Mouse (Mus musculus) forebrain, postnatal 0 days (tissue): Measurements from ENCODE around the gene Zfp846. TPM values are rescaled to one million over a fixed set of nuclear protein-coding genes. Genes with fewer than 3 reads are reported as not detected.

Experiments
- ATAC-seq: fragments of 200-750 bp; cut with Nextera tagmentation; 2 replicates; pipeline ENCODE4 v1.8.0; 2017; ENCODE audit warnings: mild to moderate bottlenecking, moderate library complexity
- DNase-seq: peaks from one replicate; pipeline ENCODE4 v3.0.0-alpha.2; 2015
- H3K27ac ChIP-seq: fragments of 300-500 bp; sonication (generic); 2 replicates; pipeline ENCODE4 v1.5.1; 2014; ENCODE audit warnings: low read depth, mild to moderate bottlenecking, antibody characterized with exemption, low read length, moderate library complexity, mixed read lengths
- H3K27me3 ChIP-seq: fragments of 300-500 bp; sonication (generic); 2 replicates; pipeline ENCODE4 v1.6.1; 2014; ENCODE audit warnings: mild to moderate bottlenecking, low read length, mixed read lengths; ENCODE audit not compliant: insufficient read depth
- H3K36me3 ChIP-seq: fragments of 300-500 bp; sonication (generic); 2 replicates; pipeline ENCODE4 v1.6.1; 2014; ENCODE audit warnings: mild to moderate bottlenecking, moderate library complexity; ENCODE audit not compliant: insufficient read depth
- H3K4me1 ChIP-seq: fragments of 300-500 bp; sonication (generic); 2 replicates; pipeline ENCODE4 v1.6.1; 2014; ENCODE audit warnings: antibody characterized with exemption; ENCODE audit not compliant: insufficient read depth
- H3K4me2 ChIP-seq: fragments of 300-500 bp; sonication (generic); 2 replicates; pipeline ENCODE4 v1.6.1; 2014; ENCODE audit warnings: low read depth, mild to moderate bottlenecking, moderate library complexity
- H3K4me3 ChIP-seq: fragments of 300-500 bp; sonication (generic); 2 replicates; pipeline ENCODE4 v1.5.1; 2014; ENCODE audit warnings: low read depth, low read length, mixed read lengths
- H3K9ac ChIP-seq: fragments of 300-500 bp; sonication (generic); 2 replicates; pipeline ENCODE4 v1.6.1; 2014; ENCODE audit warnings: mild to moderate bottlenecking
- H3K9me3 ChIP-seq: fragments of 300-500 bp; sonication (generic); 2 replicates; pipeline ENCODE4 v1.6.1; 2016; ENCODE audit warnings: low read length
- CTCF ChIP-seq: sonication (generic); IDR thresholded peaks from 2 replicates; pipeline ENCODE4 v1.5.1; 2016; ENCODE audit warnings: antibody characterized with exemption, control low read depth, low read depth
- WGBS: fragments of 180-500 bp; shearing (Covaris S2); extraction: QIAGEN DNeasy Blood & Tissue Kit; methylation state at CpG from one replicate; pipeline ENCODE4 v1.1.7; 2014; 5-methylcytosine and 5-hydroxymethylcytosine counted together
- polyA plus RNA-seq: library from polyadenylated mRNA; unstranded; fragments of >200 nt; fragmentation: Nextera tagmentation; extraction: Ambion mirVana; gene quantifications from 2 replicates; pipeline ENCODE4 v1.2.1, GENCODE M21; 2015
- total RNA-seq: library from RNA; depleted of rRNA; stranded (reverse); fragments of >200 nt; gene quantifications from 2 replicates; pipeline ENCODE4 v1.2.3, GENCODE M21; 2014; rRNA removed

Gene Zfp846
- total RNA-seq (35.5 and 38.4 TPM in 2 replicates), polyA plus RNA-seq (25.9 and 38.9 TPM in 2 replicates)

DNA sequence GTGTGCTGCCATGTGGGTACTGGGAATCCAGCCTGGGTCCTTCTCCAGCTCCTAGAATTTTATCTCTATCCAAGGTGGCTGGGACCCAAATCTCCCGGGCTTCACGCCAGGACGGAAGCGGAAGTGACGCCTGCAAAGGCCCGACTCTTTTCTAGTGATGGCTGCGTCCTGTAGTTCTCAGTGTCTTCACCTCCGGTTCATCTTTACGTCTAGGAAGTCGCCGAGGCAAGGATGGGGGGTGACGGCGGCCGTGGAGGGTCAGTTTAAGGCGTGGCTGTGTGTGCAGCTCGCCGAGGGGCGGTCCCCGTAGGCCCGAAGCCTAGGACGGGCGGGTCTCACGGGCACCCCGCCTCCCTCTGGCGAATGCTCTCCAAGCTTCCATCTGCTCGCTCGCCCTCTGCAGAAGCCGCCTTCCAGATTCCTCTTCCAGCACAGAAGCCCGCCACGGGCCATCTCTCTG is at the start of gene Zfp846:
Zfp846 (plus strand) TSS at position 117 of the 460 bp plus-strand sequence.
- TF ChIP-seq CTCF = peak; percentile 23; the same call in 1 of the 2 replicates
- H3K36me3 ChIP-seq = no peaks in the 10 kb centered on the region
- peak within 1 kb of the TSS; percentile 52 for H3K4me2 ChIP-seq
- peak within 1 kb of the TSS; percentile 80 for H3K9ac ChIP-seq
- WGBS = 0% methylated on average over 30 of the region's 30 CpGs
- H3K9me3 ChIP-seq = no peaks in the 10 kb centered on the region
- H3K27me3 ChIP-seq = peaks cover 11% of the 10 kb centered on the region
- DNase-seq (peak; percentile 96), ATAC-seq (peak; percentile 98)
- H3K4me1 ChIP-seq = no peaks in the 10 kb centered on the region
- H3K27ac ChIP-seq = peak within 1 kb of the TSS; percentile 93
- peak within 1 kb of the TSS; percentile 76 for H3K4me3 ChIP-seq

DNA sequence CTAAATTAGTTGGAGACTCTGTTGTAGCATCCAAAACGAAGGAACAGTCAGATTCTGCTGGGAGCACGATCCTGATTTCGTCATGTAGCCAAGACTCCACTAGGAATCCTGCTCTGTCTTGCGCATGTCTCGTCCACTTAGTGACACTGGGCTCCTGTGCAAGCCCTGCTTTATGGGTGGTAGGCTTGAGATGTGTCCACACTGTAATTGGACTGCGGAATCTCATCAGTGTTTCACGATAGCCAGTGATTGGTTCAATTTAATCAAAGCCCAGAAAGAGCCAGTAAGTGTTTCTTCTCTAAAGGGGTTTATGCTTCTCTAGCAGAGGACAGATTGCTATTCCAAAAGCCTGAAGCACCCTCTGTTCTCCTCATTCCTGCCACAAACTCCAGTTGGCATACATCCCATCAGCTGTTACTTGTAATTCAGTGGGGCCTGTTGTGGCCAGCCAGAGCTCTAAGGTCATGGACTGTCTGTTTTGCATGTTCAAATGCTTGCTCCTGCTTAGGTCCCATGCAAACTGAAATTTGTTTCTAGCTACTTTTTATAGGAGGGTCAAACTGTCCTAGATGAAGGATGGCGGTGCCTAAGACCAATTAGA is 46.7 kb upstream of the Zfp846 start:
- Histone ChIP-seq H3K27me3 (peaks cover 7% of the 10 kb centered on the region; the same call in 1 of the 2 replicates), H3K4me1 (no peaks in the 10 kb centered on the region), H3K27ac (no peak overlapping the region), H3K9me3 (no peaks in the 10 kb centered on the region), H3K9ac (no peak overlapping the region), H3K4me3 (no peak overlapping the region), H3K4me2 (no peak overlapping the region), H3K36me3 (no peaks in the 10 kb centered on the region)
- DNase-seq = peak; percentile 22
- no peak for TF ChIP-seq CTCF
- peak; percentile 80 for ATAC-seq
- WGBS = 70% methylated on average over 8 of the region's 8 CpGs

DNA sequence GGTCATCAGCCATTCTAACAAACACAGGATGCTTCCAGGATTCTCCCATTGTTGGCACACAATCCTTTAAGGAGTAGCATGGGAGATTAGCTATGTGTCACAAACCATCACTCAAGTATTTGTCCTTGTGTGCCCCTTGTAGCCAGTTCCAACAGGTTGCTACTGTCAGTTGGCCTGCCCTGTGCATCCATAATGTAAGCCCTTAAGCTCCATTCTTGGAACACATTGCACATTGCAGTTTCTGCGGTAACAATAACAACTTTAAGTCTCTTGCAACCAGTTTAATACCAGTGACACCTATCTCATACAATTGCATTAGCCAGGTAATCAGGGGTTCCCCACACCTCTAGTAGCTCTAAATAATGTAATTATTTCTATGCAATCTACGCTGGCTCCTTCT is 44.5 kb upstream of the Zfp846 start:
- TF ChIP-seq CTCF = no peak
- Histone ChIP-seq H3K27me3 (peaks cover 8% of the 10 kb centered on the region; the same call in 1 of the 2 replicates), H3K27ac (no peak overlapping the region), H3K9ac (no peak overlapping the region), H3K4me2 (no peak overlapping the region), H3K4me1 (no peaks in the 10 kb centered on the region), H3K4me3 (no peak overlapping the region), H3K9me3 (no peaks in the 10 kb centered on the region), H3K36me3 (no peaks in the 10 kb centered on the region)
- 77% methylated on average over 2 of the region's 2 CpGs for WGBS
- DNase-seq (no peak), ATAC-seq (no peak)

DNA sequence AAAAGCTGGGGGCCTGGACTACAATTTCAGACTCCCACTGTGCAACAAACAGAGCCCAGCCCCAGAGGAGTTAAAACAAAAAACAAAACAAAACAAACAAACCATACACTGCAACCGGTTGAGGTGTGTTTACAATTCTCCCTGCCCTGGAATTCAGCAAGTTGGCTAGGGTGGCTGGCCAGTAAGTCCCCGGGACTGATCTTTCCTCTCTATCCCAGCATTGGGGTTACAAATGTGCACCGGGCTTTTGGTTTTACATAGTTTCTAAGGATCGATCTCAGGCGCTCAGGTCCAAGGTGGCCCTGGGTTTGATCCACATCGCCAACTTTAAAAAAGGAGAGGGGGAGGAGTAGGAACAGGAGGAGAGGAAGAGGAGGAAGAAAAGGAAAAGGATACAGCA is 37.6 kb upstream of the Zfp846 start:
- Histone ChIP-seq H3K4me1 (no peaks in the 10 kb centered on the region), H3K4me2 (no peak overlapping the region), H3K9me3 (no peaks in the 10 kb centered on the region), H3K27ac (peak overlapping the region; percentile 85; the same call in 1 of the 2 replicates), H3K36me3 (no peaks in the 10 kb centered on the region), H3K27me3 (peaks cover 4% of the 10 kb centered on the region; the same call in 1 of the 2 replicates), H3K4me3 (no peak overlapping the region), H3K9ac (no peak overlapping the region)
- WGBS = 34% methylated on average over 6 of the region's 6 CpGs
- no peak for DNase-seq
- no peak for ATAC-seq
- TF ChIP-seq CTCF = no peak

DNA sequence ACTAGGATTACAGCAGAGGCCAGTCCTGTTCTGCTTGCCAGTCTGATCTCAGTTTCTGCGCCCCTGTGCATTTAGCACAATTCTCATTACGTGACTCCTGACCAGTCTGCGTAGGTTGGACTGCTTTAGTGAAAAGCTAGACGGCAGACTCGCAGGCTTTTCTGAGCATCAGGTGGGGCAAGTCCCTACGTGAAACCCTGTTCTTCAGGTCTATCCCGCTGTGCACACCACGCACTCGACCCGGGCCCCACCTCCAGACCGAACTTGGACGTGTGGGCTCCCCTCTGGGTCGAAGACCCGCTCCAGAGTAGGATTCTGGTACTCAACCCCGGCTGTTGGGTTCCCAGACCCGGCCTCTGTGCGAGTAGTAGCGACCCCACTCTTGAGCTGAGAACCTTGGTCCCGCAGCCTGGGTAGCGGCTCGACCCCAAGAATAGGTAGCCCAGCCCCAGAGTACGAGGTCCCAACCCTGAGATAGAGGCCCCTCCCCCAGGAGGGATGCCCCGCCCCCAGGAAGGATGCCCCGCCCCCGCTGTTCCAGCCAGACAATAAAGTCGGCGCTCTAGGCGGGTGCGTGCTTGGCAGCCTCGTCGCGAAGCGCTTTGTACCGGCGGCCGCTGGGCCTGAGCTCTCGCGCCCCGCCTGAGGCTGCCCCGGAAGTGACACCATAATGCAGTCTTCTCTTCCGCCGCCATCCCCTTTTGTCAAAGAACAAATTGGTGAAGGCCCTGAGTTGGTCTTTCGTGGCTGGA is 36.8 kb upstream of the Zfp846 start:
- DNase-seq (peak; percentile 86), ATAC-seq (peak; percentile 98)
- Histone ChIP-seq H3K9ac (peak overlapping the region; percentile 63), H3K27me3 (peaks cover 3% of the 10 kb centered on the region; the same call in 1 of the 2 replicates), H3K4me3 (peak overlapping the region; percentile 39), H3K36me3 (no peaks in the 10 kb centered on the region), H3K4me1 (no peaks in the 10 kb centered on the region), H3K4me2 (peak overlapping the region; percentile 64), H3K9me3 (no peaks in the 10 kb centered on the region), H3K27ac (peak overlapping the region; percentile 85)
- WGBS = 2% methylated on average over 43 of the region's 43 CpGs
- TF ChIP-seq CTCF = peak; percentile 46

DNA sequence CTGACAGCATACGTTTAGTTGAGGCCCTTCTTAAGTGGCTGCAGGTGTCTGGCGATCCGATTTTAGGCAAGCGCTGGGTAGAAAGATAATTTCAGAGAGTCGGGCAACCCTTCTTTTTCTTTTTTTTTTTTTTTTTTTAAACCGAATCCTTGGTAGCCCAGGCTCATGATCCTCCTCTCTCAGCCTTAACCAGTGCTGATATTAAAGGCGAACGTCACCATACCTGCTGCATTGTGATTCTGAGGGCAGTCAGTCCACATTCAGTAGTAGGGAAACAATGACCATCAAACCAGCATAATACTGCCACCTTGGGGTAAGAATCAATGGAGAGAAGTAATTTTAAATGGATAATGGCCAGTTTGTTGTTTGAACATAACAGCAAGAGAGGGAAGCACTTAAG is 35.9 kb upstream of the Zfp846 start:
- 22% methylated on average over 8 of the region's 8 CpGs for whole genome bisulfite sequencing
- H3K27ac ChIP-seq = peak overlapping the region; percentile 85
- peak overlapping the region; percentile 39 for H3K4me3 ChIP-seq
- no peaks in the 10 kb centered on the region for H3K36me3 ChIP-seq
- peak; percentile 31 for DNase-seq
- no peaks in the 10 kb centered on the region for H3K4me1 ChIP-seq
- H3K9me3 ChIP-seq = no peaks in the 10 kb centered on the region
- no peaks in the 10 kb centered on the region for H3K27me3 ChIP-seq
- H3K9ac ChIP-seq = peak overlapping the region; percentile 63
- peak; percentile 54 for TF ChIP-seq CTCF
- no peak for ATAC-seq
- H3K4me2 ChIP-seq = peak overlapping the region; percentile 64

DNA sequence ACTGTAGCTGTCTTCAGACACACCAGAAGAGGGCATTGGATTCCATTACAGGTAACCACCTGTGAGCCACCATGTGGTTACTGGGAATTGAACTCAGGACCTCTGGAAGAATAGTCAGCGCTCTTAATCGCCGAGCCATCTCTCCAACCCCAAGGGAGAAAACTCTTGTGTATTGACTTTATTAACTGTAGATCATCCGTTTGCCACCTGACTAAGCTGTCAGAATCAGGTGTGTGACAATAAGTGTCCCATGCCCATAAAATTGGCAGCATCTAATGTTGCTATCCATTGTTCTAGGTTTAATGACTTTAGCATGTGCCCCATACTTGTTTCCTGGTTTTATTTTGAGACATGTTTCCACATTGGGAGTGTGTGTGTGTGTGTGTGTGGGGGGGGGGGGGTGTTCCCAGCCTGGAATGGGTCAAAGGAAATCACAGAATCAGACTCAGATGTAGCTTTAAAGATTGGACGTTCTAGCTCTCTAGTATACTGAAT is 29.3 kb upstream of the Zfp846 start:
- DNase-seq = no peak
- H3K9me3 ChIP-seq = no peaks in the 10 kb centered on the region
- no peak overlapping the region for H3K4me2 ChIP-seq
- no peak for TF ChIP-seq CTCF
- WGBS = 57% methylated on average over 5 of the region's 5 CpGs
- no peak overlapping the region for H3K4me3 ChIP-seq
- H3K36me3 ChIP-seq = no peaks in the 10 kb centered on the region
- H3K9ac ChIP-seq = no peak overlapping the region
- no peak overlapping the region for H3K27ac ChIP-seq
- no peak for ATAC-seq
- no peaks in the 10 kb centered on the region for H3K4me1 ChIP-seq
- H3K27me3 ChIP-seq = no peaks in the 10 kb centered on the region
